Mouse (Mus musculus) heart, embryonic 12.5 days (tissue): ENCODE data around the gene Ulk2. TPM values are rescaled to one million over a fixed set of nuclear protein-coding genes. Genes with fewer than 3 reads are reported as not detected.

Source experiments
- polyA plus RNA-seq: library from polyadenylated mRNA; unstranded; fragments of >200 nt; fragmentation: Nextera tagmentation; extraction: Ambion mirVana; gene quantifications from 2 replicates; pipeline ENCODE4 v1.2.1, GENCODE M21; 2016

Ulk2 gene
- polyA plus RNA-seq, 1 experiment from 2014 or later, result 17.0 TPM

Other genes with a start within 250 kb of the Ulk2 start
- 7.7 and 8.1 TPM in 2 replicates for gene Grap, start 201.8 kb downstream of the Ulk2 start, polyA plus RNA-seq
- 2.7 and 2.8 TPM in 2 replicates for gene Fam83g, start 171.0 kb downstream of the Ulk2 start, polyA plus RNA-seq
- gene Slc5a10, start 134.2 kb downstream of the Ulk2 start, polyA plus RNA-seq, result not detected in 2 replicates
- gene Prpsap2, start 93.0 kb downstream of the Ulk2 start, polyA plus RNA-seq, result 16.4 and 20.0 TPM in 2 replicates
- 17.0 and 17.4 TPM in 2 replicates for gene Akap10, start 75.2 kb upstream of the Ulk2 start, polyA plus RNA-seq
- 16.6 TPM in 2 replicates for gene Specc1, start 101.7 kb upstream of the Ulk2 start, polyA plus RNA-seq